Mouse (Mus musculus) forebrain, embryonic 11.5 days (tissue): Measurements from ENCODE around the gene Rnf2. TPM values are rescaled to one million over a fixed set of nuclear protein-coding genes. Genes with fewer than 3 reads are reported as not detected.
A peak's percentile ranks its signal among the peaks of the same experiment; 100 is the strongest.

ENCODE experiments used
- ATAC-seq: fragments of 200-750 bp; cut with Nextera tagmentation; replicated peaks from 2 replicates; pipeline ENCODE4 v1.8.0; 2017; ENCODE audit warnings: moderate TSS enrichment; ENCODE audit not compliant: low FRiP score
- DNase-seq: peaks from one replicate; pipeline ENCODE4 v3.0.0-alpha.2; 2017; ENCODE audit warnings: low spot score
- H3K27ac ChIP-seq: fragments of 300-500 bp; sonication (generic); 2 replicates; pipeline ENCODE4 v1.5.1; 2014; ENCODE audit warnings: low read depth, low read length
- H3K27me3 ChIP-seq: fragments of 300-500 bp; sonication (generic); 2 replicates; pipeline ENCODE4 v1.6.1; 2014; ENCODE audit warnings: mild to moderate bottlenecking, low read length, mixed read lengths; ENCODE audit not compliant: control insufficient read depth, insufficient read depth
- H3K36me3 ChIP-seq: fragments of 300-500 bp; sonication (generic); 2 replicates; pipeline ENCODE4 v1.6.1; 2014; ENCODE audit warnings: mild to moderate bottlenecking, low read length, moderate library complexity, mixed read lengths; ENCODE audit not compliant: control insufficient read depth, insufficient read depth
- H3K4me1 ChIP-seq: fragments of 300-500 bp; sonication (generic); replicated peaks from 2 replicates; pipeline ENCODE4 v1.6.1; 2014; ENCODE audit warnings: low read length, mixed read lengths; ENCODE audit not compliant: control insufficient read depth, insufficient read depth
- H3K4me2 ChIP-seq: fragments of 300-500 bp; sonication (generic); 2 replicates; pipeline ENCODE4 v1.6.1; 2014; ENCODE audit warnings: low read depth, mild to moderate bottlenecking, low read length, moderate library complexity, mixed read lengths; ENCODE audit not compliant: severe bottlenecking
- H3K4me3 ChIP-seq: fragments of 300-500 bp; sonication (generic); 2 replicates; pipeline ENCODE4 v1.5.1; 2014; ENCODE audit warnings: low read depth, low read length
- H3K9ac ChIP-seq: fragments of 300-500 bp; sonication (generic); 2 replicates; pipeline ENCODE4 v1.6.1; 2014; ENCODE audit warnings: low read length
- H3K9me3 ChIP-seq: fragments of 300-500 bp; sonication (generic); 2 replicates; pipeline ENCODE4 v1.6.1; 2016; ENCODE audit warnings: low read length, mixed read lengths; ENCODE audit not compliant: control insufficient read depth
- WGBS: fragments of 180-500 bp; shearing (Covaris S2); extraction: QIAGEN DNeasy Blood & Tissue Kit; methylation state at CpG from one replicate; pipeline ENCODE4 v1.1.7; 2014; 5-methylcytosine and 5-hydroxymethylcytosine counted together
- microRNA-seq: library from miRNA; unstranded; fragments of <30 nt; microRNA quantifications from one replicate; pipeline ENCODE4, GENCODE M21; 2016; ENCODE audit not compliant: insufficient number of aligned reads
- polyA plus RNA-seq: library from polyadenylated mRNA; unstranded; fragments of >200 nt; fragmentation: Nextera tagmentation; extraction: Ambion mirVana; gene quantifications from 2 replicates; pipeline ENCODE4 v1.2.1, GENCODE M21; 2014

Rnf2 gene
- polyA plus RNA-seq, 1 experiment from 2014 or later: 140 TPM

DNA sequence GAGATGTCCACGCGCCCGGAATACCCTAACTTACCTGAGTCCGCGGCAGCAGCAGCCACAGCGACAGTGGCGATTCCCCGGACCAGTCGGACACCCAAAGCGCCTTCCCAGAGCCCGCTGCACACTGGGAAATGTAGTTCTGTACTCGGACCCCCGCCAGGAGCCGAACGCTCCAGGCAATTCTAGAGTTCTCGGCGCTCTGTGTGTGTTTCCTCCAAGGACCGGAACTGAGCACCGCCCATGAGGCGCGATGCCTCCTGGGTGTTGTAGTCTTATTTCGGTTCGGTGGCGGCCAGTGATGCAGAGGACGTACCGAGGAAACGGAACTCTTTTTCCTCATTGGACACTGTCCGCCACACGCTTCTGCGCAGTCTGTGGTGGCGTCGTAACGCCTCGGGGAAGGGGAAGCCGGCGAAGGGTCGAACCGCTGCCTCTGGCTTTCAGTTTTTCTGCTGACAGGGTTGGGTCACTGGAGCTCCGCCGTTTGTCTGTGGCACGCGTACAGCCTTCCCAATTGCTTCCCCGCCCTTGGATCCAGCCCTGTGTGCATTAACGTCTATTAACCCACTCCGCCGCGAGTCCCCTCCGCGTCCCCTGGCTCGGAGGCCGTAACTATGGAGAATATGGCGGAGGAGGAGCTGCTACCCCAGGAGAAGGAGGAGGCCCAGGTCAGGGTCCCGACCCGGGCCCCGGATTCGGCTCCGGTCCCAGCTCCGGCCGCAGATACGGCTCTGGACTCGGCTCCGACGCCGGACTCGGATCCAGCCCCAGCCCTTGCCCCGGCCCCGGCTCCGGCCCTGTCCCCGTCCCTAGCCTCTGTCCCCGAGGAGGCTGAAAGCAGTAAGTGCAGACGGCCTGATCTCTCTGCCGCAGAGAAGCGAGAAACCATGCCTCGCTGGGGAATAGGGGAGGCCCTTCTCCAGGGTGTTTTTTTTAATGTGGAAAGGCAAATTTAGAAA, 72.2 kb downstream of the Rnf2 start, which contains the start of the genes Swt1 and Trmt1l:
Swt1 (minus strand) TSS at position 193 of the 959 bp plus-strand sequence.
Trmt1l (plus strand) TSS at position 280 of the 959 bp plus-strand sequence.
- H3K27ac ChIP-seq: peak within 1 kb of the TSS; percentile 91
- H3K4me3 ChIP-seq: peak within 1 kb of the TSS; percentile 80
- ATAC-seq (peak; percentile 99), DNase-seq (peak; percentile 97)
- no peaks in the 10 kb centered on the region for H3K27me3 ChIP-seq
- peak within 1 kb of the TSS; percentile 64 for H3K4me2 ChIP-seq
- H3K4me1 ChIP-seq: peaks cover 7% of the 10 kb centered on the region
- H3K9ac ChIP-seq: peak within 1 kb of the TSS; percentile 90
- H3K36me3 ChIP-seq: no peaks in the 10 kb centered on the region
- no peaks in the 10 kb centered on the region for H3K9me3 ChIP-seq
- under 1% methylated on average over 73 of the region's 74 CpGs for WGBS

- Histone ChIP-seq H3K4me2 (peak overlapping the region; percentile 54), H3K27ac (peak overlapping the region; percentile 14; the same call in 1 of the 2 replicates), H3K36me3 (no peaks in the 10 kb centered on the region), H3K4me1 (peaks cover 7% of the 10 kb centered on the region), H3K27me3 (no peaks in the 10 kb centered on the region), H3K9me3 (no peaks in the 10 kb centered on the region), H3K4me3 (peak overlapping the region; percentile 80), H3K9ac (peak overlapping the region; percentile 47)
- DNase-seq: no peak
- ATAC-seq: peak; percentile 78; the same call in 1 of the 2 replicates
- WGBS: under 1% methylated on average over 25 of the region's 26 CpGs
Measured at GRCm38 (mm10) chr1:151427888-151428262, 72.9 kb downstream of the Rnf2 start.

- Histone ChIP-seq H3K9me3 (no peaks in the 10 kb centered on the region), H3K27me3 (no peaks in the 10 kb centered on the region), H3K4me3 (peak overlapping the region; percentile 80), H3K4me1 (peaks cover 7% of the 10 kb centered on the region), H3K9ac (peak overlapping the region; percentile 47), H3K4me2 (peak overlapping the region; percentile 54), H3K27ac (no peak overlapping the region), H3K36me3 (no peaks in the 10 kb centered on the region)
- 32% methylated on average over 7 of the region's 7 CpGs for WGBS
- ATAC-seq: no peak
- no peak for DNase-seq
Measured at GRCm38 (mm10) chr1:151426947-151427600, 73.7 kb downstream of the Rnf2 start.

DNA sequence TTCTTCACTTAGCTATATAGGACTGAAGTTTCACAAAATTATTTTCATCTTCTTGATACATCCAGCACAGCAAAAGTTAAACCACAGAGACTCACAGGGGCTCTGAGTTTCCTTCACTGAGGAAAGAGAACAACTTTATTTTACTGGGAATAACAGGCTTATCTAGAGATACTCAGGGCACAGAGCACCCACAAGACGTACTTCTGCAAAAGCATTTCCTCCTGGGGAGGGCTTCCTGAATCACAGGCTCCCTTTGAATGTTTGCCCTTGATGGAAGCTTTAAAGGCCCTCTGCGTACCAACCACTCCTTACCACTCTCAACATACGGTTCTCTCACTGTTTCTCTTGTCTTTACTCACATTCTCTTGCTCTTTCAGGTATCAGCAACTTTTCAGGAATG, 78.6 kb downstream of the Rnf2 start:
- no peak overlapping the region for H3K4me2 ChIP-seq
- DNase-seq (no peak), ATAC-seq (no peak)
- no peaks in the 10 kb centered on the region for H3K27me3 ChIP-seq
- no peaks in the 10 kb centered on the region for H3K36me3 ChIP-seq
- no peak overlapping the region for H3K9ac ChIP-seq
- H3K4me1 ChIP-seq: peaks cover 2% of the 10 kb centered on the region; the same call in 1 of the 2 replicates
- H3K4me3 ChIP-seq: no peak overlapping the region
- H3K9me3 ChIP-seq: no peaks in the 10 kb centered on the region
- H3K27ac ChIP-seq: no peak overlapping the region
- 79% methylated on average over 3 of the region's 3 CpGs for WGBS

GRCm38 (mm10) chr1:151409827-151410226, 90.9 kb downstream of the Rnf2 start:
- Histone ChIP-seq H3K27me3 (no peaks in the 10 kb centered on the region), H3K4me1 (no peaks in the 10 kb centered on the region), H3K4me3 (no peak overlapping the region), H3K27ac (no peak overlapping the region), H3K36me3 (no peaks in the 10 kb centered on the region), H3K9ac (no peak overlapping the region), H3K4me2 (no peak overlapping the region), H3K9me3 (no peaks in the 10 kb centered on the region)
- 89% methylated on average over 3 of the region's 3 CpGs for WGBS
- DNase-seq: no peak
- ATAC-seq: no peak

Small RNA genes lying within 50 kb of the gene (microRNA-seq; reads per million reads assigned to microRNA genes)
- not detected for gene Mir7682

Other genes with a start within 250 kb of the Rnf2 start
- gene Ivns1abp, start 156.5 kb downstream of the Rnf2 start, polyA plus RNA-seq: 468 and 472 TPM in 2 replicates
- gene Swt1, start 72.5 kb downstream of the Rnf2 start, polyA plus RNA-seq: 22.6 and 24.6 TPM in 2 replicates
- 57.8 and 61.9 TPM in 2 replicates for gene Trmt1l, start 72.4 kb downstream of the Rnf2 start, polyA plus RNA-seq
- 1.1 and 1.3 TPM in 2 replicates for gene Fam129a, start 70.2 kb upstream of the Rnf2 start, polyA plus RNA-seq